Mouse (Mus musculus) E14TG2a.4 (cell line): ENCODE results near the gene March8.

Experiments
- CTCF ChIP-seq: conservative IDR thresholded peaks from 2 replicates; pipeline ENCODE4 v1.5.1; 2014; ENCODE audit warnings: low read length
- POU5F1 ChIP-seq: IDR thresholded peaks from 2 replicates; pipeline ENCODE4 v1.6.1; 2014; ENCODE audit warnings: low read length, borderline replicate concordance

GRCm38 (mm10) chr6:116406680-116407079 lies 68.9 kb downstream of the March8 start:
- no peak for TF ChIP-seq CTCF
- no peak for TF ChIP-seq POU5F1
